Mouse (Mus musculus) urinary bladder, postnatal 25 days (tissue): ENCODE results near the gene Wfdc15a.

Experiments used
- DNase-seq: peaks from one replicate; pipeline ENCODE4 v3.0.0; 2022; ENCODE audit warnings: low spot score

Wfdc15a gene

DNA sequence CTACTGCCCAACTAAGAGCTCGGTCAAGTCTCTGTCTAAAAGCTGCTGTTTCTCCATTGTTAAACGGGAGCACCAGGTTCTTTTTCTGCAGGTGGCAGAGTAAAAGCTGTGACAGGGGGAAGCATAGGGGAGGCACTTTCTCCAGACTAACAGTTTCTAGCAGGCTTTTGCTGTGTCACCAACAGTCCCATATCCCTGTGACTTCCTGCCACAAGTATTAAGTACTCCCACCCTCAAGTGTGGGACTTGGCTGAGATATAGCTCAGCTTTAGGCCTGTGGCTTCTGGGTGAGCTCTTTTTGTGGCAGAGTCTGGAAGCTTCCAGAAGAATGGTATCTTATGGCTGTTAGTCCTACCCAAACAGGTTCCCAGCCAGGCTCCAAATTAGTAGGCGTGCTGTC lies 24.1 kb downstream of the Wfdc15a start:
- no peak for DNase-seq

- no peak for DNase-seq
Measured at GRCm38 (mm10) chr2:164174649-164175395, 25.1 kb downstream of the Wfdc15a start.

DNA sequence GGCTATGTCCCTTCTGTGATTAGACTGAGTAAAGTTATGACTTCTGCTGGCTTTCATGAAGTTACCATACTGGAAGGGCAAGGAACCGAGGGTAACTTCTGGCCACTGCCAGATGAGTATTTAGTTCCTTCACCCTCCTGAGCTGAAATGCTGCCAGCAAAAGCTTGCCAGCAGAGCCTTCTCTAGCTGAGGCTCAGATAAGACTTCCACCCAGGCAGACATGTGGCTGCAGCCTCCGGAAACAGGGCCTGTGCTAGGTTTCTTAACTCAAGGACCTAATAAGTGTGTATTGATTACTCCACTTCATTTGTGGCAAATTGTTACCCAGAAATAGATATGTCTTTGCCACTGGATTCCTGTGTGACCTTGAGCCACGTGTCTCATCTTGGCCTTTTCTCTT lies 26.5 kb downstream of the Wfdc15a start:
- no peak for DNase-seq

DNA sequence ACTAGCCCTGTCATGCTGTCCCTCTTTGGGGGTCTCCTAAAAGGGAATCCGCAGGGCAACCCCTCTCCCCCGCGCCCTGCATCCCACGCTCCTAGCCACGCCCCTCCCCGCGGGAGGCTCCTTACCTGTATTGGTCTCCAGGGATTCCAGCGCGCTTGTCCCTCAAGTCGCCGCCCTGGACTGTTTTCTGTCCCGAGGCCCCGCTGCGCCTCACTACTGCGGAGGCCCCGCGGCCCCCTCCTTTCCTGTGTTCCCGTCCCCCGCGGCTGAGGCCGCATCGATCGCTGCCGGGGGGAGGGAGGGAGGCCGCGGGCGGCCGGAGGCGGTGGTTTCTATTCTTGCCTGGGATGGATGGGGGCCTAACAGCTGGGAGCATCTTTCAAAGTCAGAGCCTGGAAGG lies 29.0 kb downstream of the Wfdc15a start, which contains the start of gene Kcns1:
Gene Kcns1, minus strand, starts transcription at position 212 of the 400 bp plus-strand sequence.
- no peak for DNase-seq

DNA sequence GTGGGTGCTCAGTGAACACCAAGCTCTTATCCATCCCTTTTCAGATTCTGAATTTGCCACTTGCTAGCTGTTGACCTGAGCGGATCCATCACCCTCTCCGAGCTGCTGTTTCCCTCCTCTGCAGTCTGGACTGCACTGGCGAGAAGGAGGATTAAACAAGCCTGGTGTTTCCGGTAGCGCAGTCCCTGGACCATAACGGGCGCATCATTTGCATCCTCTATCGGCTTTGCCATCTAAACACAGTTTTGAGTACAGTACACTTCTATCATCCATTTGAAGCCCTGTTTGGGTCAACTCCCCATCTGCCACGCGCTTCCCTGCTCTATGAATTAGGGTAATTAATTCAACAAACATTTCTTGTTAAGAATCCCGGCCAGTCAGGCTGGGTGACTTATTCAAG lies 29.6 kb downstream of the Wfdc15a start:
- no peak for DNase-seq

DNA sequence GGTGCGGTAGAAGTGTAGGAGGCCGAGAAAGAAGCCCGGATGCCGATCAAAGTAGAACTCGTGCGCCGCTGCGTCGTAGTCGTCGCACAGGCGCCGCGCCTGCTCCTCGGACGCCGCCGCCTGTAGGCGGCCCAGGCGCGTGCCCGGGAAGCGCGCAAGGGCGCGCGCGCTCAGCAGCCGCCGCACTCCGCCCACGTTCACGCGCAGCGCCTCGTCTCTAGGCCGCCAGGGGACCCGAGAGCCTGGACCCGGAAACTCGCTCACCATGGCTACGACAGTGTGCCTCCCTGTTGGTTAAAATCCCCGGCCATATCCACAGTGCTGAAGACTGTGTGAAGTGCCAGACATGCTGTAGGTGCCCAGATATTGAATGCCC lies 31.4 kb downstream of the Wfdc15a start:
- DNase-seq = no peak

GRCm38 (mm10) chr2:164167752-164168570 lies 32.0 kb downstream of the Wfdc15a start:
- DNase-seq = no peak

DNA sequence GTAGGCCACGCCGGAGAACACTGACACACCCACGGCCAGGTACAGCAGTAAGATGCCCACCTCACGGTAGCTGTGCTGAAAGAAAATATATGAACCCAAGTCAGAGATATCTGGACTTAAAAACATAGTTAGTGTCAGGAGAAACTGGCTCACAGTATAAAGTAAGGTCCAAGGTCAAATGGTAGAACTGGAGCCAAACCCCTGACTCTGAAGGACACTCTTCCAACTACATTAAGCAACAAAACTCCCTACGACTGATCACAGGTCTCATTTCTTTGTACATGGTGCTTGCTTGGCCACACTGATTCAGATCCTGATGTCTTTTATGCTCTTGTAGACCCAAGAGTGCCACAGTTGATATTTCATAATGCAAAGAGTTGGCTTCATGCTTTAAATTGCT lies 35.0 kb downstream of the Wfdc15a start:
- no peak for DNase-seq

GRCm38 (mm10) chr2:164161515-164162055 lies 38.3 kb downstream of the Wfdc15a start:
- DNase-seq = no peak

GRCm38 (mm10) chr2:164158838-164159237 lies 41.1 kb downstream of the Wfdc15a start:
- DNase-seq = no peak

- no peak for DNase-seq
Measured at GRCm38 (mm10) chr2:164156158-164156557, 43.8 kb downstream of the Wfdc15a start.

GRCm38 (mm10) chr2:164154007-164154406 lies 45.9 kb downstream of the Wfdc15a start:
- no peak for DNase-seq

DNA sequence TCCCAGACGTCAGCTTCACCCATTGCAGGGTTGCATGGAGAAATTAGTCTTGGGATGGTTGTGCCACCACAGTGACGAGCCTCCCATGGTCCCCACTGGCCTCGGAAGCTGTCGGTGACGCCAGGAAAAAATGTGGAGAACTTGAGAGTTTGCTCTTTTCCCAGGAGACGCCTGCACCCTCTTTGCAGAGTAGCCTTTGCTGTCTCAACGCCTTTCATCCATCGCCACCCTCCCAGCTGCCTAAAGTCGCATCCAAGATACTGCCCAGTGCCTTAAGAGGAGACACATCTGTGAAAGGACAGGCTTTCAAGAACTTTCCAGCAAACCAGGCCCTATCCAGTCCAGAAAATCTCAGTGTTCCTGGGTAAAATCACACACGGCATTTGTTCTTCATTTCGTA lies 47.6 kb downstream of the Wfdc15a start:
- DNase-seq = no peak

GRCm38 (mm10) chr2:164150086-164150760 lies 49.7 kb downstream of the Wfdc15a start:
- DNase-seq = no peak
